Mouse (Mus musculus): Measurements from ENCODE around the gene Pbld1. TPM values are rescaled to one million over a fixed set of nuclear protein-coding genes. Genes with fewer than 3 reads are reported as not detected.

The Pbld1 gene
- total RNA-seq, 1 experiment from 2014 or later: 18.0 TPM

GRCm38 (mm10) chr10:63092616-63093550, 32.9 kb downstream of the Pbld1 start:
- no peak for DNase-seq

GRCm38 (mm10) chr10:63096757-63097156, 36.8 kb downstream of the Pbld1 start:
- no peak for DNase-seq

GRCm38 (mm10) chr10:63098191-63098590, 38.2 kb downstream of the Pbld1 start:
- no peak for DNase-seq

- DNase-seq: no peak
These were observed 39.6 kb downstream of the Pbld1 start, which contains the start of gene Atoh7 for GRCm38 (mm10) chr10:63099521-63099920. Atoh7 (plus strand) TSS chr10:63099651.

- DNase-seq: peak; percentile 66
These were observed 40.1 kb downstream of the Pbld1 start for GRCm38 (mm10) chr10:63099941-63100562.

- no peak for DNase-seq
These were observed 40.7 kb downstream of the Pbld1 start for GRCm38 (mm10) chr10:63100657-63101056.

GRCm38 (mm10) chr10:63113027-63113604, 53.2 kb downstream of the Pbld1 start:
- DNase-seq: no peak

GRCm38 (mm10) chr10:63113716-63114360, 53.9 kb downstream of the Pbld1 start:
- DNase-seq: no peak

GRCm38 (mm10) chr10:63115881-63116280, 55.9 kb downstream of the Pbld1 start:
- DNase-seq: peak; percentile 24

- DNase-seq: no peak
These were observed 56.4 kb downstream of the Pbld1 start for GRCm38 (mm10) chr10:63116376-63116775.

- no peak for DNase-seq
These were observed 57.6 kb downstream of the Pbld1 start for GRCm38 (mm10) chr10:63117583-63117982.

GRCm38 (mm10) chr10:63119916-63120315, 60.0 kb downstream of the Pbld1 start:
- no peak for DNase-seq

GRCm38 (mm10) chr10:63121961-63122360, 62.0 kb downstream of the Pbld1 start:
- DNase-seq: no peak

- peak; percentile 64 for DNase-seq
These were observed 62.6 kb downstream of the Pbld1 start for GRCm38 (mm10) chr10:63122516-63122915.

- no peak for DNase-seq
These were observed 63.2 kb downstream of the Pbld1 start for GRCm38 (mm10) chr10:63123141-63123540.

- DNase-seq: peak; percentile 47
These were observed 64.1 kb downstream of the Pbld1 start for GRCm38 (mm10) chr10:63124016-63124415.

- peak; percentile 41 for DNase-seq
These were observed 65.4 kb downstream of the Pbld1 start for GRCm38 (mm10) chr10:63125343-63125742.

GRCm38 (mm10) chr10:63126116-63126515, 66.2 kb downstream of the Pbld1 start:
- DNase-seq: no peak

GRCm38 (mm10) chr10:63127156-63127555, 67.2 kb downstream of the Pbld1 start:
- DNase-seq: no peak

Measured in adrenal gland, postnatal 14 days (tissue).